Mouse (Mus musculus): ENCODE results near the gene Il22ra2.

Gene Il22ra2

GRCm38 (mm10) chr10:19599331-19600092 lies 22.3 kb upstream of the Il22ra2 start:
- CTCF ChIA-PET: no interaction called here

- CTCF ChIA-PET: no interaction called here
Measured at GRCm38 (mm10) chr10:19600093-19600420, 21.7 kb upstream of the Il22ra2 start.

- CTCF ChIA-PET: interaction anchor here (0.6 kb wide), 1 partner anchor 21 kb away, joined by 5 read pairs; no protein-coding TSS in a partner anchor
Measured at GRCm38 (mm10) chr10:19601502-19601901, 20.3 kb upstream of the Il22ra2 start.

GRCm38 (mm10) chr10:19603231-19603630 lies 18.6 kb upstream of the Il22ra2 start:
- CTCF ChIA-PET: no interaction called here

GRCm38 (mm10) chr10:19609125-19609524 lies 12.7 kb upstream of the Il22ra2 start:
- CTCF ChIA-PET: no interaction called here

- CTCF ChIA-PET: no interaction called here
Measured at GRCm38 (mm10) chr10:19611616-19612015, 10.2 kb upstream of the Il22ra2 start.

- CTCF ChIA-PET: no interaction called here
Measured at GRCm38 (mm10) chr10:19613111-19613753, 8.6 kb upstream of the Il22ra2 start.

- CTCF ChIA-PET: no interaction called here
Measured at GRCm38 (mm10) chr10:19619736-19620135, 2.1 kb upstream of the Il22ra2 start.

- CTCF ChIA-PET: no interaction called here
Measured at GRCm38 (mm10) chr10:19624617-19625016, 2.8 kb downstream of the Il22ra2 start.

GRCm38 (mm10) chr10:19627342-19627741 lies 5.5 kb downstream of the Il22ra2 start:
- CTCF ChIA-PET: no interaction called here

GRCm38 (mm10) chr10:19627748-19628147 lies 6.0 kb downstream of the Il22ra2 start:
- CTCF ChIA-PET: no interaction called here

GRCm38 (mm10) chr10:19631616-19632195 lies 9.9 kb downstream of the Il22ra2 start:
- CTCF ChIA-PET: no interaction called here

- CTCF ChIA-PET: no interaction called here
Measured at GRCm38 (mm10) chr10:19638851-19639250, 17.1 kb downstream of the Il22ra2 start.

- CTCF ChIA-PET: no interaction called here
Measured at GRCm38 (mm10) chr10:19639630-19640029, 17.8 kb downstream of the Il22ra2 start.

- CTCF ChIA-PET: interaction anchor here (1.2 kb wide), 1 partner anchor 10 kb away, joined by 3 read pairs; no protein-coding TSS in a partner anchor
Measured at GRCm38 (mm10) chr10:19645119-19645518, 23.3 kb downstream of the Il22ra2 start.

GRCm38 (mm10) chr10:19657426-19657825 lies 35.6 kb downstream of the Il22ra2 start:
- CTCF ChIA-PET: no interaction called here

- CTCF ChIA-PET: no interaction called here
Measured at GRCm38 (mm10) chr10:19659953-19660352, 38.2 kb downstream of the Il22ra2 start.

GRCm38 (mm10) chr10:19668973-19669372 lies 47.2 kb downstream of the Il22ra2 start:
- CTCF ChIA-PET: interaction anchor here (1.0 to 1.1 kb wide), 2 partner anchors 28 to 177 kb away, joined by 4 to 6 read pairs; no protein-coding TSS in a partner anchor

GRCm38 (mm10) chr10:19672015-19672414 lies 50.2 kb downstream of the Il22ra2 start:
- CTCF ChIA-PET: interaction anchor here (0.6 kb wide), 1 partner anchor 534 kb away, joined by 3 read pairs; no protein-coding TSS in a partner anchor

GRCm38 (mm10) chr10:19673146-19673545 lies 51.3 kb downstream of the Il22ra2 start:
- CTCF ChIA-PET: interaction anchor here (0.8 kb wide), 1 partner anchor 22 kb away, joined by 7 read pairs; no protein-coding TSS in a partner anchor

Data from spleen, embryonic (tissue).